Mouse (Mus musculus): ENCODE results near the gene Nt5dc2.

DNA sequence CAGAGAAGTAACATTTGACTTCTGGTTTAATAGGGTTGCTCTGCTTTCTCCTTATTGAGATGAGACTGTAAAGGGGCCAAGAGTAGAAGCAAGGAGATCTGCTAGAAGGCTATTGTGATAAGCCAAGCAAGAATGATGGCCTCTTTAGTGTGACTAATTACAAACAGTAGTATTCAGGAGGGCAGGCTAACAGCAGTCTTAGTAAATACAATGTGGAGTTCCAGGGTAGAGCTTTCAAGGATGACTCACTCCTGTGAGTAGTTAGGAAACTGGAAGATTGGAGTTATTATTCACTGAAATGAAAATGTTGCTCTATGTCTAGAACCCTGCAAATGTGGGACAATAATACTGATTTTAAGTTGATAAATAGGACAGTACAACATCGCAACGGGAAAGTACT, 42.3 kb upstream of the Nt5dc2 start:
- TF ChIP-seq POLR2A (IDR thresholded peaks at IDR 0.05; ENCODE audit: insufficient read depth, low read depth, low read length) (no peak), CTCF (IDR thresholded peaks at IDR 0.05; ENCODE audit: insufficient read depth, low read depth, low read length) (no peak)
